Mouse (Mus musculus): ENCODE measurements around the gene Cactin. TPM values are rescaled to one million over a fixed set of nuclear protein-coding genes. Genes with fewer than 3 reads are reported as not detected.

Gene Cactin
- polyA plus RNA-seq, 1 experiment = 18.2 TPM

DNA sequence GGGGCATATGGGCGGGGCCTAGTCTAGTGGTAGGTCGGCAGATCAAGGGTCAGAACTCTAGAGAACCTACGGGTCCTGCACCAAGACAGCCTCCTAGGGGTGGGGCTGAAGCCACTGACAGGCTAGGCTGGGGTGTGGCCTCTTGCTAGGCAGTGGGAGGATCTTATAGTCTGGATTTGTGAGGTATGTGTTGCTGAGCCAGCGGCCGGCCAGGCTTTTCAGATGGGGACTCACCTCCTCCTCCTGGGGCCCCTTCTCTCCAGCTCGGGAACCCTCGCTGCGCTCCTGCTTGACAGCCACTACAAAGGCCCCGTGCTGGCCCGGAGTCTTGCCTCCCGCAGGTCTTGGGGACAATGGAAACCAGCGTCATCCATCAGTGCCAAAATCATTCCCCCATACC lies 28.2 kb downstream of the Cactin start:
- peaks cover 22% of the 10 kb centered on the region for H3K4me1 ChIP-seq (ENCODE audit: control insufficient read depth, insufficient read depth, low read length)
- 0 out of 2 replicates have a peak overlapping the region, but pooled peaks have one; percentile 62 for H3K27ac ChIP-seq (ENCODE audit: insufficient read depth, low read depth, low read length)
- TF ChIP-seq CTCF (IDR thresholded peaks at IDR 0.05; ENCODE audit: low read depth, low read length) (no peak), POLR2A (IDR thresholded peaks at IDR 0.05; ENCODE audit: borderline replicate concordance, low read depth, low read length) (no peak)
- H3K4me3 ChIP-seq (ENCODE audit: insufficient read depth, low read length) = peak overlapping the region; percentile 93

DNA sequence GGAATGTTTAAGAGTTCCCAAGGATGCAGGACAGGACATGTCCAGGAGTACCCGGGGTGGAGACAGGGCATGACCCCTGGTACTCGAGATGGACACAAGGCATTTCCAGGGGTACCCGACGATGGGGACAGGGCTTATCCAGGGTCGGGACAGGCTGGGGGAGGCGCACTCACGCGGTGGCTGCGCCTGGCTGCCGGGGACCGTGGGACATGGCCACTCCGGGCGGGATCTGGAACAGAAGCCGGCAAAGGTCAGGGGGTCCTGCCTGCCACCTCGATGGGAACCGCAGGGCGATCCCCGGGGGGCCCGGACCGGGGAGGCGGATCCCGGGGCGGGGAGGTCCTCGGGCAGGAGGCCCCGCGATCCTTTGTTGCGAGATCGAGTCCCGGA lies 29.1 kb downstream of the Cactin start:
- H3K4me1 ChIP-seq (ENCODE audit: control insufficient read depth, insufficient read depth, low read length) = peaks cover 28% of the 10 kb centered on the region

DNA sequence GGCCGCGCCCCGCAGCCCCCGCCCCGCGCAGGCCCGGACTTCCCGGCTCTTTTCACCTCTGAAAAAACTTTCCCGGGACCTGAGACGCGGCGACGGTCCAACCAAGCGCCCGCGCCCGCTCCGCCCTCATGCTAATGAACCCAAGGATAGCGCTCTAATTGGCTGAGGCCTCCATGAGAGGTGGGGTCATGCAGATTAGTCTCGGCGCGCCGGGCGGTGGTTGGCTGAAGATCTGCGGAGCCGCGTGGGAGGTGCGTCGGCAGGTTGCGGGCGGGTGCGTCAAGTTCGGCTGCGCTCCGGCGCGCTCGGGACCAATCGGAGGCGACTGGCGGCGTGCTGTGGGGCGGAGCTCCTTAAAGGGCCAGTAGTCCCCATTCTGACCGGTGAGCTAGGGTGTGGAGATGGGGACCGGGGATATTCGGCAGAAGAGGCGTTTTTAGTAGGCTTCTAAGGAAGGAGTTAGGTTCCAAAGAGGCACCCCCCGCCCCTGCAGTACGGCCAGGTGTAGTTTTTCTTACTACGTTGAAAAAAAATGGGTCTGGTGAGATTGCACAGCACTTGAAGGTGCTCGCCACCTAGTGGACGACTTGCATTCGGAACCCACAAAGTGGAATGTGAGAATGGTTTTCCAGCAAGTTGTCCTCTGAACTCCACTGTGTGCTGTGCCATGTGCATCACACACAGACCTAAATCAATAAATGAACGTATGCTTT lies 29.6 kb downstream of the Cactin start, which contains the start of gene Hmg20b:
Gene Hmg20b, minus strand, starts transcription at position 130 of the 713 bp plus-strand sequence.
- H3K4me1 ChIP-seq (ENCODE audit: control insufficient read depth, insufficient read depth, low read length) = peaks cover 33% of the 10 kb centered on the region
- peak within 1 kb of the TSS; percentile 93 for H3K4me3 ChIP-seq (ENCODE audit: insufficient read depth, low read length)
- peak; percentile 98 for TF ChIP-seq CTCF (IDR thresholded peaks at IDR 0.05; ENCODE audit: low read depth, low read length)
- no peak for TF ChIP-seq POLR2A (IDR thresholded peaks at IDR 0.05; ENCODE audit: borderline replicate concordance, low read depth, low read length)
- H3K27ac ChIP-seq (ENCODE audit: insufficient read depth, low read depth, low read length) = peak within 1 kb of the TSS; percentile 62

More for the DNA sequence above, 29.1 kb downstream of the Cactin start:
- H3K27ac ChIP-seq (ENCODE audit: insufficient read depth, low read depth, low read length) = peak overlapping the region; percentile 62
- peak overlapping the region; percentile 93 for H3K4me3 ChIP-seq (ENCODE audit: insufficient read depth, low read length)
- TF ChIP-seq POLR2A (IDR thresholded peaks at IDR 0.05; ENCODE audit: borderline replicate concordance, low read depth, low read length) (no peak), CTCF (IDR thresholded peaks at IDR 0.05; ENCODE audit: low read depth, low read length) (no peak)

DNA sequence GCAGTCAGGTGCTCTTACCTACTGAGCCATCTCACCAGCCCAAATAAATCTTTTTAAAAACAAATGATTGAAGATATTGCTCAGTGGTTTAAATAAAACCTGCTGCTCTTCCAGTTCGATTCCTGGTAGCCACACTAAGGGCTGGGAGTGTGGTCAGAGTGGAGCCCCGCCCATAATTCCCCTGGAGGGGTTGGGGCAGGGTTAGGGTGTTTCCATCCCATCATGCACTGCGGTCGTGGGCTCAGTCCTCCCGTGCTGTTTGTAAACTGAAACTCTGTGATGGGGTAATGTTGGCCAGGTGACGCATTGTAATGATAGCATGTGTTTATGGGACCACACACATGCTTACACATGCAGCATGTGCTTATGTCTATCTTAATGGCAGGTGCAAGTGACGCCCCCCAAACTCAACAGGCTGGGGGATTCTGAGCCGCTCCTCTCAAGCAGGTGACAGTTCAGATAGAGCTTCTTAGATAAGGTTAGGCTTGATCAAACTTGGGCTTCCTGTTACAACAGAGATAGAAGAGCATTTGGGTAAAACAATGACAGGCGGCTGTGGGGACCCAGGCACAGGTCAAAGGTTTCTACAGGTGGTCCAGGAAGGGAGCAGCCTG lies 30.9 kb downstream of the Cactin start:
- Histone ChIP-seq H3K27ac (ENCODE audit: insufficient read depth, low read depth, low read length) (peak overlapping the region; percentile 59), H3K4me1 (ENCODE audit: control insufficient read depth, insufficient read depth, low read length) (peaks cover 40% of the 10 kb centered on the region), H3K4me3 (ENCODE audit: insufficient read depth, low read length) (peak overlapping the region; percentile 7; the same call in 1 of the 2 replicates)
- no peak for TF ChIP-seq CTCF (IDR thresholded peaks at IDR 0.05; ENCODE audit: low read depth, low read length)

DNA sequence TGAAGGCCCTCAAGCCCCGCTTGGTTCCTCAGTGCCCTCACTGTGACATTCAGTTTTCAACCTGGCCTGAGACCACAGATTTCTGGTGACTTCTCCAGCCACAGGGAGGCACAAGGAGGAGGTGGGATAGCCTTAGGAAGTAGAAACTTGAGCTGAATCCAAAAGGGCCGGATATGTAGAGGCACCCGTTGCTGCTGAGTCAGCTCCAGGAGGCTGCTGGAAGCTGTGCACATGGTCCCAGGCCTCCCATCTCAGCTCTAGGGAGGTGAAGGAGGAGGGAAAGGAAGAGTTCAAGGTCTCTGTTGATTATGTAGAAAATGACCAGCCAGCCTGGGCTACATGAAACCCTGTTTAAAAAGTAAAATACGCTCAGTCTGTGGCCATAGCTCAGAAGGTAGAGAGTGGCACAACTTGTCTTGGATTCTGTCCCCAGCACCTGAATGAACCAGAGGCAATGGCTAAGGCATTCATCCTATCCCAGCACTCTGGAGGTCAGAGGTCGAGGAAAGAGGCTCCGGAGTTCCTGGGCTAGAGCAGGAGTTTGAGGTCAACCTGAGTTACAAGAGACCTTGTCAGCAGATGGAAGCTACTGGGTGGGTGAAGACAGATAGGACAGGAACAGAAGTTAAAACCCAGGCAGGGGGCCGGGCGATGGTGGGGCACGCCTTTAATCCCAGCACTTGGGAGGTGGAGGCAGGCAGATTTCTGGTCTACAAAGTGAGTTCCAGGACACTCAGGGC lies 34.0 kb downstream of the Cactin start:
- no peak for TF ChIP-seq POLR2A (IDR thresholded peaks at IDR 0.05; ENCODE audit: borderline replicate concordance, low read depth, low read length)
- TF ChIP-seq CTCF (IDR thresholded peaks at IDR 0.05; ENCODE audit: low read depth, low read length) = no peak
- Histone ChIP-seq H3K27ac (ENCODE audit: insufficient read depth, low read depth, low read length) (peak overlapping the region; percentile 98), H3K4me3 (ENCODE audit: insufficient read depth, low read length) (no peak overlapping the region), H3K4me1 (ENCODE audit: control insufficient read depth, insufficient read depth, low read length) (peaks cover 40% of the 10 kb centered on the region)

DNA sequence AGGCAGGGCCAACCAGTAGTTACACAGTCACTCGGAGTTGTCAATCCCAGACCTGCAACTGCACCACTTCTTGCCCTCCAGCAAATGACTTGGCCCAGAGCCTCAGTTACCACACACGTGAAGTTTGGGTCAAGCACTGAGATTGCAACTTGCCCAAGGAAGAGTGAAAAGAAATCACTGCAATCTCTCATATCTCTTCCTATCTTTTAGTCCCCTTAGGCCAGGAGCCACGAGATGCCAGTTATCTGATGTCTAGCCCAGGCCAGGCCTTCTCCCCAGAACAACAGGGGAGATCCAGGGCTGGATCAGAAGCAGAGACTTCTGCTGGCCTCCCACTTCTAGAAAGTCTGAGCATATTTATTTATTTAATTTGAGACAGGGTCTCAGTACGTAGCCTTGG lies 34.6 kb downstream of the Cactin start:
- TF ChIP-seq CTCF (IDR thresholded peaks at IDR 0.05; ENCODE audit: low read depth, low read length) = no peak
- Histone ChIP-seq H3K4me1 (ENCODE audit: control insufficient read depth, insufficient read depth, low read length) (peaks cover 40% of the 10 kb centered on the region), H3K27ac (ENCODE audit: insufficient read depth, low read depth, low read length) (peak overlapping the region; percentile 98)

DNA sequence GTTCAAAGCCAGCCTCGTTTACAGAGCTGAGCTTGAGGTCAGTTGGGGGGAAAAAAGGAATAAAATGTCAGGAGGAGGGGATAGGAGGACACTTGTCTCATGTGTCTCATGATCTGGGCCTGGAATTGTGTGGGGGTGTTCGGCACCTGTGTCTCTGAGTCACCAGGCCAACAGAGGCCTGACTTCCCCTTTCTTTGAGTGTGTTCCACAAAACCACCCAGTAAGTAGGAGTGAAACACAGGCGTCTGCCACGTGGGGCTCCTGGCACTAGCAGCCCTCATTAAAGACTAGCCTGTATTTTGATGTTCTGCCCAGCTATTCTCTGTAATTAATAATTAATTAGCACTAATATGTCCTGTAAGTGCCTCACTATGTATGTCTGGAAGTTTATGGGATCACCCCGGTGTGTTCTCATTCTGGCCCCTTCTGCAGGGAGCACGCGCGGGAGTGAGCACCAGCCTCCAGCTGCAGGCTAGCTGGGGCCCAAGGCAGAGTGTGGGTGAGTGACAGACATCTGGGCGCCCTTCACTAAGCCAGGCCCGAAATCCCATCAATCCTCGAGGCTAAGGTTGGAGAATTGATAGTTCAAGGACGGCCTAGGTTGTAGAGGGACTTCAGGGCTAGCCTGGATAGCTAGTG lies 35.6 kb downstream of the Cactin start:
- H3K27ac ChIP-seq (ENCODE audit: insufficient read depth, low read depth, low read length) = peak overlapping the region; percentile 98
- peak overlapping the region; percentile 66 for H3K4me3 ChIP-seq (ENCODE audit: insufficient read depth, low read length)
- TF ChIP-seq CTCF (IDR thresholded peaks at IDR 0.05; ENCODE audit: low read depth, low read length) = no peak
- no peak for TF ChIP-seq POLR2A (IDR thresholded peaks at IDR 0.05; ENCODE audit: borderline replicate concordance, low read depth, low read length)
- peaks cover 41% of the 10 kb centered on the region for H3K4me1 ChIP-seq (ENCODE audit: control insufficient read depth, insufficient read depth, low read length)

More for the DNA sequence above, 34.6 kb downstream of the Cactin start:
- no peak overlapping the region for H3K4me3 ChIP-seq (ENCODE audit: insufficient read depth, low read length)

DNA sequence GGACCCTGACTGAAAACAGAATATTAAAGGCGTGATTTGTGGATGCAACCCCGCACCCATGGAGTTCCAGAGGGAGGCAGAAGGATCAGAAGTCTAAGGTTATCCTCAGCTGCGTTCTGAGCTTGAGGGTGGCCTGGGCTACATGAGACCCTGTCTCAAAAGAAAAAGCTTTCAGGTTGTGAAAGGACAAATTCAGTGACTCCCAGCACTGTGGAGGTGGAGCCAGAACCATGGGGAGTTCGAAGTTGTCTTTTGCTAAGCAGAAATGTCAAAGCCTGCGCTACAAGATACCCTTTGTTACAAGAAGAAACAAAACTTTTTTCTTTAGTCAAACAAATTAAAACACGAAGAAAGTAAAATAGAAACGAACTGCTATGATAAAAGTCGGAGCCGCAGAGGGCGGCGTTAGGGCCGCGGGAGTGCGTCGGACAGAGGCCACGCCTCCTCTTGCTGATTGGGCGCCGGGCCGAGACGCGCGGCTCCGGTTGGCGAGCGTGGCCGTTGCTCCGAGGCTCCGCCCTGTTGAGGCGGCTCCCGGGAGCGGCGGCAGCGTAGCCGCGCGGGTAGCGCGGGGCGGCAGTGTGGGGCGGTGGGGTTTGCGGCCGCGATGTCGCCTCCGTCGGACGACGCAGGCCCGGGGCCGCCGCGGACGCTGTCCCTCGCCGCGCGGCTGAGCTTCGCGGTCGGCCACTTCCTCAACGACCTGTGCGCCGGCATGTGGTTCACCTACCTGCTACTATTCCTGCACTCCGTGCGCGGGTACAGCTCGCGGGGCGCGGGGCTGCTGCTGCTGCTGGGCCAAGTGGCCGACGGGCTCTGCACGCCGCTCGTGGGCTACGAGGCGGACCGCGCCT lies 36.3 kb downstream of the Cactin start, which contains the start of gene Mfsd12:
Gene Mfsd12, plus strand, starts transcription at position 501 of the 854 bp plus-strand sequence.
- H3K4me1 ChIP-seq (ENCODE audit: control insufficient read depth, insufficient read depth, low read length) = peaks cover 39% of the 10 kb centered on the region

DNA sequence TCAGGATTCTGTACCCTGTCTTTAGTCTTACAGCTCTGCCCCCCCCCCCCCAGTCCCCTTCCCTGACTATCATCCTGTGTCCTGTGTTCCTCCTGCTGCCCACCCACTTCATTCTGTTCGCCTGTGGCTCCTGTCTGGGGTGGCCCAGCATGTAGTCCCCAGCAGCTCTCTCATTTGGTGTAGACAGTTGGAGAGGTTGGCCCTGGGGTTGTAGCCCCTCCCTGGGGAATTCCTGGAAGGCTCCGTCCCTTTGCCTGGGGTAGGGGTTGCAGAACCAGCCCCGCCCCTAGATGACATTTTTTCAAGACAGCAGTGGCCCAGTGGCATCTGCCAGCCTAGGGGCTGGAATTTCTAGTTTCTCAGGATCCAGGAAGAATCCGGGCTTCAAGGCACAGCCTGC lies 37.3 kb downstream of the Cactin start:
- Histone ChIP-seq H3K27ac (ENCODE audit: insufficient read depth, low read depth, low read length) (peak overlapping the region; percentile 99), H3K4me1 (ENCODE audit: control insufficient read depth, insufficient read depth, low read length) (peaks cover 40% of the 10 kb centered on the region), H3K4me3 (ENCODE audit: insufficient read depth, low read length) (peak overlapping the region; percentile 76)
- TF ChIP-seq CTCF (IDR thresholded peaks at IDR 0.05; ENCODE audit: low read depth, low read length) (no peak), POLR2A (IDR thresholded peaks at IDR 0.05; ENCODE audit: borderline replicate concordance, low read depth, low read length) (no peak)

More for the DNA sequence above, 36.3 kb downstream of the Cactin start, which contains the start of gene Mfsd12:
- peak within 1 kb of the TSS; percentile 76 for H3K4me3 ChIP-seq (ENCODE audit: insufficient read depth, low read length)
- TF ChIP-seq POLR2A (IDR thresholded peaks at IDR 0.05; ENCODE audit: borderline replicate concordance, low read depth, low read length) (no peak), CTCF (IDR thresholded peaks at IDR 0.05; ENCODE audit: low read depth, low read length) (no peak)
- peak within 1 kb of the TSS; percentile 99 for H3K27ac ChIP-seq (ENCODE audit: insufficient read depth, low read depth, low read length)

All from bone marrow macrophage, adult 2 months (primary cell).